ENCODE assay signal across 8 mouse cellular contexts in genomic region chr5:131650381-131650891, GRCm38 (mm10).
DNase-seq lines count a peak whose midpoint lies in the region; ATAC-seq and TF ChIP-seq lines count a peak whose summit lies in the region.

No protein-coding gene starts in this region.

- WGBS in hindbrain, postnatal 0 days, result 41% methylated on average over 11 of the region's 11 CpGs
- WGBS in midbrain, embryonic 12.5 days, result 29% methylated on average over 11 of the region's 11 CpGs
- 89% methylated on average over 11 of the region's 11 CpGs for WGBS in thymus, adult 2 months
- WGBS in forebrain, embryonic 11.5 days, result 54% methylated on average over 11 of the region's 11 CpGs

- H3K27ac ChIP-seq in hindbrain, postnatal 0 days, result no peak overlapping the region
- H3K27ac ChIP-seq in midbrain, embryonic 12.5 days (replicated peaks), result peak overlapping the region; percentile 39; the same call in 1 of the 2 replicates
- no peak overlapping the region for H3K27ac ChIP-seq in thymus, adult 2 months (ENCODE audit: control insufficient read depth, insufficient read depth, low read length)
- H3K27ac ChIP-seq in forebrain, embryonic 11.5 days (ENCODE audit: low read depth, low read length), result no peak overlapping the region

- H3K4me2 ChIP-seq in hindbrain, postnatal 0 days (ENCODE audit: low read depth, low read length), result no peak overlapping the region
- no peak overlapping the region for H3K4me2 ChIP-seq in midbrain, embryonic 12.5 days (replicated peaks)
- H3K4me2 ChIP-seq in forebrain, embryonic 11.5 days (ENCODE audit: low read depth, low read length, severe bottlenecking), result no peak overlapping the region

- TF ChIP-seq POLR2A in thymus, adult 2 months (IDR thresholded peaks at IDR 0.05; ENCODE audit: control insufficient read depth, extremely low read depth, insufficient read depth, low read length, poor library complexity), result no peak

- no peaks in the 10 kb centered on the region for H3K36me3 ChIP-seq in hindbrain, postnatal 0 days (ENCODE audit: insufficient read depth, low read length)
- no peaks in the 10 kb centered on the region for H3K36me3 ChIP-seq in midbrain, embryonic 12.5 days
- H3K36me3 ChIP-seq in thymus, adult 2 months (ENCODE audit: control insufficient read depth, insufficient read depth, low read length), result no peaks in the 10 kb centered on the region
- H3K36me3 ChIP-seq in forebrain, embryonic 11.5 days (ENCODE audit: control insufficient read depth, insufficient read depth, low read length), result no peaks in the 10 kb centered on the region

- no peak overlapping the region for H3K4me3 ChIP-seq in hindbrain, postnatal 0 days (ENCODE audit: low read length)
- no peak overlapping the region for H3K4me3 ChIP-seq in midbrain, embryonic 12.5 days
- no peak overlapping the region for H3K4me3 ChIP-seq in thymus, adult 2 months (ENCODE audit: control insufficient read depth, insufficient read depth, low read length)
- H3K4me3 ChIP-seq in forebrain, embryonic 11.5 days (ENCODE audit: low read depth, low read length), result no peak overlapping the region

- H3K9ac ChIP-seq in hindbrain, postnatal 0 days (replicated peaks; ENCODE audit: low read length), result no peak overlapping the region
- no peak overlapping the region for H3K9ac ChIP-seq in midbrain, embryonic 12.5 days (replicated peaks)
- no peak overlapping the region for H3K9ac ChIP-seq in forebrain, embryonic 11.5 days (ENCODE audit: low read length)

- TF ChIP-seq CTCF in hindbrain, postnatal 0 days (IDR thresholded peaks at IDR 0.05; ENCODE audit: low read depth), result peak; percentile 34
- no peak for TF ChIP-seq CTCF in thymus, adult 2 months (IDR thresholded peaks at IDR 0.05; ENCODE audit: borderline replicate concordance, control insufficient read depth, extremely low read depth, insufficient read depth, low read length, poor library complexity)

- no peaks in the 10 kb centered on the region for H3K9me3 ChIP-seq in hindbrain, postnatal 0 days (ENCODE audit: low read length)
- H3K9me3 ChIP-seq in midbrain, embryonic 12.5 days, result no peaks in the 10 kb centered on the region
- H3K9me3 ChIP-seq in forebrain, embryonic 11.5 days (ENCODE audit: control insufficient read depth, low read length), result no peaks in the 10 kb centered on the region

- intact Hi-C loops in left cerebral cortex, postnatal 4 days (cut with DNase I), result no loop called here
- intact Hi-C loops in left cerebral cortex, postnatal 14 days (cut with DNase I), result no loop called here

- no peaks in the 10 kb centered on the region for H3K27me3 ChIP-seq in hindbrain, postnatal 0 days (ENCODE audit: insufficient read depth, low read length)
- peaks cover 68% of the 10 kb centered on the region for H3K27me3 ChIP-seq in midbrain, embryonic 12.5 days
- no peaks in the 10 kb centered on the region for H3K27me3 ChIP-seq in thymus, adult 2 months (ENCODE audit: control insufficient read depth, insufficient read depth, low read length)
- H3K27me3 ChIP-seq in forebrain, embryonic 11.5 days (ENCODE audit: control insufficient read depth, insufficient read depth, low read length), result peaks cover 59% of the 10 kb centered on the region

- DNase-seq in left cerebral cortex, postnatal 4 days, result peak; percentile 83
- no peak for DNase-seq in left cerebral cortex, postnatal 14 days (ENCODE audit: low spot score in 2 of 2)
- DNase-seq in cerebellum, adult 9-11 months, result peak; percentile 68
- DNase-seq in hindbrain, postnatal 0 days (ENCODE audit: low spot score), result peak; percentile 77
- DNase-seq in thymus, adult 2 months, result no peak
- no peak for DNase-seq in lung, postnatal 25 days (ENCODE audit: low spot score)
- DNase-seq in forebrain, embryonic 11.5 days (ENCODE audit: low spot score), result no peak

- peak; percentile 67 for ATAC-seq in hindbrain, postnatal 0 days
- no peak for ATAC-seq in midbrain, embryonic 12.5 days (ENCODE audit: low FRiP score, low read depth)
- ATAC-seq in forebrain, embryonic 11.5 days (replicated peaks; ENCODE audit: low FRiP score), result no peak

- peaks cover 21% of the 10 kb centered on the region; the same call in 1 of the 2 replicates for H3K4me1 ChIP-seq in hindbrain, postnatal 0 days (ENCODE audit: insufficient read depth, low read length)
- peaks cover 54% of the 10 kb centered on the region for H3K4me1 ChIP-seq in midbrain, embryonic 12.5 days
- no peaks in the 10 kb centered on the region for H3K4me1 ChIP-seq in thymus, adult 2 months (replicated peaks; ENCODE audit: control insufficient read depth, insufficient read depth, low read length)
- peaks cover 15% of the 10 kb centered on the region; the same call in 1 of the 2 replicates for H3K4me1 ChIP-seq in forebrain, embryonic 11.5 days (replicated peaks; ENCODE audit: control insufficient read depth, insufficient read depth, low read length)

Comparison
In these comparisons a context has a peak if more than half of its experiments do, and no peak if none do; other contexts are left out.
1. DNase-seq: peak in left cerebral cortex, postnatal 4 days (single experiment), cerebellum, adult 9-11 months (single experiment) and hindbrain, postnatal 0 days (single experiment); none in left cerebral cortex, postnatal 14 days (0 of 2), thymus, adult 2 months (single experiment), lung, postnatal 25 days (single experiment) and forebrain, embryonic 11.5 days (single experiment).